Mouse (Mus musculus) midbrain, embryonic 15.5 days (tissue): ENCODE data around the gene Gm42417. TPM values are rescaled to one million over a fixed set of nuclear protein-coding genes. Genes with fewer than 3 reads are reported as not detected.
"Not testable (repeated sequence)": the region's sequence is repeated elsewhere in the genome, so short reads cannot be mapped to it uniquely, and the experiment has no call there.

Experiments
- ATAC-seq: fragments of 200-750 bp; cut with Nextera tagmentation; replicated peaks from 2 replicates; pipeline ENCODE4 v1.8.0; 2017; ENCODE audit warnings: moderate TSS enrichment
- H3K27ac ChIP-seq: fragments of 300-500 bp; sonication (generic); 2 replicates; pipeline ENCODE4 v1.5.1; 2015; ENCODE audit warnings: mild to moderate bottlenecking, inconsistent platforms
- H3K27me3 ChIP-seq: fragments of 300-500 bp; sonication (generic); replicated peaks from 2 replicates; pipeline ENCODE4 v1.6.1; 2015; ENCODE audit warnings: inconsistent platforms
- H3K36me3 ChIP-seq: fragments of 300-500 bp; sonication (generic); replicated peaks from 2 replicates; pipeline ENCODE4 v1.6.1; 2015; ENCODE audit warnings: inconsistent platforms
- H3K4me1 ChIP-seq: fragments of 300-500 bp; sonication (generic); 2 replicates; pipeline ENCODE4 v1.6.1; 2015; ENCODE audit warnings: inconsistent platforms
- H3K4me2 ChIP-seq: fragments of 300-500 bp; sonication (generic); 2 replicates; pipeline ENCODE4 v1.6.1; 2015; ENCODE audit warnings: inconsistent platforms, mild to moderate bottlenecking, moderate library complexity
- H3K4me3 ChIP-seq: fragments of 300-500 bp; sonication (generic); 2 replicates; pipeline ENCODE4 v1.5.1; 2015; ENCODE audit warnings: mild to moderate bottlenecking, inconsistent platforms
- H3K9ac ChIP-seq: fragments of 300-500 bp; sonication (generic); 2 replicates; pipeline ENCODE4 v1.6.1; 2015; ENCODE audit warnings: mild to moderate bottlenecking, inconsistent platforms
- H3K9me3 ChIP-seq: fragments of 300-500 bp; sonication (generic); 2 replicates; pipeline ENCODE4 v1.6.1; 2016; ENCODE audit warnings: inconsistent platforms
- WGBS: fragments of 180-500 bp; shearing (Covaris S2); methylation state at CpG from one replicate; pipeline ENCODE4 v1.1.7; 2015; ENCODE audit warnings: mixed read lengths; 5-methylcytosine and 5-hydroxymethylcytosine counted together
- polyA plus RNA-seq: library from polyadenylated mRNA; unstranded; fragments of >200 nt; fragmentation: Nextera tagmentation; extraction: Ambion mirVana; gene quantifications from 2 replicates; pipeline ENCODE4 v1.2.1, GENCODE M21; 2015

Gm42417 gene
- polyA plus RNA-seq, 1 experiment from 2014 or later: 0.81 TPM

- not testable (repeated sequence) for H3K9me3 ChIP-seq, H3K4me2 ChIP-seq, H3K27me3 ChIP-seq, H3K4me3 ChIP-seq, H3K9ac ChIP-seq, ATAC-seq, H3K4me1 ChIP-seq, H3K27ac ChIP-seq
- peaks cover 20% of the 10 kb centered on the region; the same call in 1 of the 2 replicates for H3K36me3 ChIP-seq
- 94% methylated on average over 9 of the region's 9 CpGs for WGBS
Observed at GRCm38 (mm10) chr1:36536783-36537182, 2.4 kb downstream of the Gm42417 start, which contains the start of gene Ankrd23. Gene Ankrd23 (minus strand): TSS chr1:36536883.

GRCm38 (mm10) chr1:36536397-36536728, 2.9 kb downstream of the Gm42417 start:
- Histone ChIP-seq H3K27me3 (no peaks in the 10 kb centered on the region), H3K9ac (no peak overlapping the region), H3K4me2 (no peak overlapping the region), H3K9me3 (no peaks in the 10 kb centered on the region), H3K36me3 (peaks cover 17% of the 10 kb centered on the region; the same call in 1 of the 2 replicates), H3K4me3 (no peak overlapping the region), H3K27ac (no peak overlapping the region), H3K4me1 (no peaks in the 10 kb centered on the region)
- 88% methylated on average over 8 of the region's 8 CpGs for WGBS
- no peak for ATAC-seq

- H3K4me2 ChIP-seq: no peak overlapping the region
- H3K27ac ChIP-seq: no peak overlapping the region
- H3K36me3 ChIP-seq: peaks cover 15% of the 10 kb centered on the region; the same call in 1 of the 2 replicates
- no peak overlapping the region for H3K4me3 ChIP-seq
- no peaks in the 10 kb centered on the region for H3K9me3 ChIP-seq
- H3K9ac ChIP-seq: no peak overlapping the region
- no peaks in the 10 kb centered on the region for H3K27me3 ChIP-seq
- 86% methylated on average over 11 of the region's 11 CpGs for WGBS
- H3K4me1 ChIP-seq: no peaks in the 10 kb centered on the region
- ATAC-seq: no peak
Observed at GRCm38 (mm10) chr1:36535477-36536396, 3.5 kb downstream of the Gm42417 start.

DNA sequence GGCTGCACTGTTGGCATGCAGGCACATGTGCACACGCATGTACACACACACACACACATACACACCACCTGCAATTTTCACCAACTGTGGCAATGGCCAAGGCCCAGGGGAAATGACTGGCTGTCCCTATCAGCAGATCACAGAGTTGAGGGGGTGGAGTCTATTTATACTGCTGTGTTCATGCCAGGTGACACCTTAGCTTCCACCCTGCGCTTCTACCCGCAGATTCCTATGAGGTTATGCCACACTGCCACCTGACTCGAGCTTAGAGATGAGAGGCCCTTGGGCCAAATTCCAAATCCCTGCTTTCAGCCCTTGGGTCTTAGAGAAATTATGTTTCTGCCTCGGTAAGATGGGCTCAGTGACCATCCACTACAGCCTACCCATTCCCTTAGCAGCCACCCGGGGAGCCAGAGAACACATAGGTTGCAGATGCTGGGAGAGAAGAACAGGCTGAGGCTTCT, 4.6 kb downstream of the Gm42417 start:
- H3K4me1 ChIP-seq: no peaks in the 10 kb centered on the region
- H3K9me3 ChIP-seq: no peaks in the 10 kb centered on the region
- no peak overlapping the region for H3K4me2 ChIP-seq
- no peak for ATAC-seq
- H3K27ac ChIP-seq: no peak overlapping the region
- no peaks in the 10 kb centered on the region for H3K27me3 ChIP-seq
- peaks cover 13% of the 10 kb centered on the region; the same call in 1 of the 2 replicates for H3K36me3 ChIP-seq
- H3K4me3 ChIP-seq: no peak overlapping the region
- WGBS: 84% methylated on average over 6 of the region's 6 CpGs
- H3K9ac ChIP-seq: no peak overlapping the region

- WGBS: 82% methylated on average over 6 of the region's 6 CpGs
- Histone ChIP-seq H3K9ac (no peak overlapping the region), H3K4me1 (no peaks in the 10 kb centered on the region), H3K9me3 (no peaks in the 10 kb centered on the region), H3K27ac (no peak overlapping the region), H3K4me3 (no peak overlapping the region), H3K36me3 (peaks cover 8% of the 10 kb centered on the region; the same call in 1 of the 2 replicates), H3K4me2 (no peak overlapping the region), H3K27me3 (no peaks in the 10 kb centered on the region)
- ATAC-seq: no peak
Observed at GRCm38 (mm10) chr1:36533546-36533945, 5.7 kb downstream of the Gm42417 start.

GRCm38 (mm10) chr1:36531461-36531860, 7.8 kb downstream of the Gm42417 start:
- 91% methylated on average over 12 of the region's 12 CpGs for whole genome bisulfite sequencing
- no peak for ATAC-seq
- Histone ChIP-seq H3K4me1 (no peaks in the 10 kb centered on the region), H3K27me3 (no peaks in the 10 kb centered on the region), H3K36me3 (peaks cover 8% of the 10 kb centered on the region; the same call in 1 of the 2 replicates), H3K9ac (no peak overlapping the region), H3K27ac (no peak overlapping the region), H3K9me3 (no peaks in the 10 kb centered on the region), H3K4me2 (no peak overlapping the region), H3K4me3 (no peak overlapping the region)

- 91% methylated on average over 7 of the region's 7 CpGs for WGBS
- no peaks in the 10 kb centered on the region for H3K27me3 ChIP-seq
- no peaks in the 10 kb centered on the region for H3K4me1 ChIP-seq
- no peak overlapping the region for H3K27ac ChIP-seq
- H3K9ac ChIP-seq: no peak overlapping the region
- H3K36me3 ChIP-seq: peaks cover 11% of the 10 kb centered on the region; the same call in 1 of the 2 replicates
- no peak overlapping the region for H3K4me2 ChIP-seq
- H3K4me3 ChIP-seq: no peak overlapping the region
- H3K9me3 ChIP-seq: no peaks in the 10 kb centered on the region
- no peak for ATAC-seq
Observed at GRCm38 (mm10) chr1:36530962-36531361, 8.3 kb downstream of the Gm42417 start.

GRCm38 (mm10) chr1:36530485-36530884, 8.7 kb downstream of the Gm42417 start:
- Histone ChIP-seq H3K27ac (no peak overlapping the region), H3K36me3 (peaks cover 16% of the 10 kb centered on the region), H3K27me3 (no peaks in the 10 kb centered on the region), H3K4me3 (no peak overlapping the region), H3K9ac (no peak overlapping the region), H3K4me1 (no peaks in the 10 kb centered on the region), H3K9me3 (no peaks in the 10 kb centered on the region), H3K4me2 (no peak overlapping the region)
- WGBS: 79% methylated on average over 8 of the region's 8 CpGs
- ATAC-seq: no peak

- Histone ChIP-seq H3K9me3 (no peaks in the 10 kb centered on the region), H3K36me3 (peaks cover 22% of the 10 kb centered on the region), H3K4me1 (no peaks in the 10 kb centered on the region), H3K9ac (no peak overlapping the region), H3K27me3 (no peaks in the 10 kb centered on the region), H3K4me3 (no peak overlapping the region), H3K4me2 (no peak overlapping the region), H3K27ac (no peak overlapping the region)
- ATAC-seq: no peak
- WGBS: 92% methylated on average over 4 of the region's 4 CpGs
Observed at GRCm38 (mm10) chr1:36529875-36530274, 9.4 kb downstream of the Gm42417 start.

GRCm38 (mm10) chr1:36529274-36529673, 10.0 kb downstream of the Gm42417 start:
- no peak overlapping the region for H3K27ac ChIP-seq
- H3K4me3 ChIP-seq: no peak overlapping the region
- no peaks in the 10 kb centered on the region for H3K27me3 ChIP-seq
- WGBS: 94% methylated on average over 4 of the region's 4 CpGs
- H3K9ac ChIP-seq: no peak overlapping the region
- ATAC-seq: no peak
- H3K9me3 ChIP-seq: no peaks in the 10 kb centered on the region
- H3K36me3 ChIP-seq: peaks cover 24% of the 10 kb centered on the region
- no peaks in the 10 kb centered on the region for H3K4me1 ChIP-seq
- H3K4me2 ChIP-seq: no peak overlapping the region

- no peak overlapping the region for H3K9ac ChIP-seq
- no peak overlapping the region for H3K4me3 ChIP-seq
- H3K27ac ChIP-seq: peak overlapping the region; percentile 65
- 7% methylated on average over 1 of the region's 1 CpGs for WGBS
- 0 out of 2 replicates have a peak, but pooled peaks have one; percentile 8 for ATAC-seq
- no peaks in the 10 kb centered on the region for H3K27me3 ChIP-seq
- H3K9me3 ChIP-seq: no peaks in the 10 kb centered on the region
- H3K4me1 ChIP-seq: peaks cover 5% of the 10 kb centered on the region; the same call in 1 of the 2 replicates
- peaks cover 29% of the 10 kb centered on the region for H3K36me3 ChIP-seq
- H3K4me2 ChIP-seq: no peak overlapping the region
Observed at GRCm38 (mm10) chr1:36528351-36528750, 10.9 kb downstream of the Gm42417 start.

- H3K4me1 ChIP-seq: peaks cover 8% of the 10 kb centered on the region; the same call in 1 of the 2 replicates
- no peak overlapping the region for H3K4me3 ChIP-seq
- H3K27me3 ChIP-seq: no peaks in the 10 kb centered on the region
- 88% methylated on average over 10 of the region's 10 CpGs for WGBS
- ATAC-seq: no peak
- H3K27ac ChIP-seq: no peak overlapping the region
- no peak overlapping the region for H3K4me2 ChIP-seq
- no peak overlapping the region for H3K9ac ChIP-seq
- peaks cover 37% of the 10 kb centered on the region for H3K36me3 ChIP-seq
- H3K9me3 ChIP-seq: no peaks in the 10 kb centered on the region
Observed at GRCm38 (mm10) chr1:36526903-36527302, 12.3 kb downstream of the Gm42417 start.
